Mouse (Mus musculus) heart, embryonic 16.5 days (tissue): Measurements from ENCODE around the gene Rcvrn. TPM values are rescaled to one million over a fixed set of nuclear protein-coding genes. Genes with fewer than 3 reads are reported as not detected.

Experiments used
- ATAC-seq: fragments of 200-750 bp; cut with Nextera tagmentation; replicated peaks from 2 replicates; pipeline ENCODE4 v1.8.0; 2017; ENCODE audit warnings: moderate number of reproducible peaks; ENCODE audit not compliant: insufficient read depth, low FRiP score; ENCODE audit errors: extremely low read depth
- H3K27ac ChIP-seq: fragments of 300-500 bp; sonication (generic); 2 replicates; pipeline ENCODE4 v1.5.1; 2014; ENCODE audit warnings: mild to moderate bottlenecking, low read length, control low read depth, moderate library complexity
- H3K27me3 ChIP-seq: fragments of 300-500 bp; sonication (generic); 2 replicates; pipeline ENCODE4 v1.6.1; 2014; ENCODE audit warnings: low read length, mixed read lengths; ENCODE audit not compliant: control insufficient read depth, insufficient read depth
- H3K36me3 ChIP-seq: fragments of 300-500 bp; sonication (generic); 2 replicates; pipeline ENCODE4 v1.6.1; 2014; ENCODE audit not compliant: control insufficient read depth, insufficient read depth
- H3K4me1 ChIP-seq: fragments of 300-500 bp; sonication (generic); 2 replicates; pipeline ENCODE4 v1.6.1; 2014; ENCODE audit warnings: low read length, mixed read lengths; ENCODE audit not compliant: control insufficient read depth, insufficient read depth
- H3K4me2 ChIP-seq: fragments of 300-500 bp; sonication (generic); 2 replicates; pipeline ENCODE4 v1.6.1; 2014; ENCODE audit warnings: low read depth, mild to moderate bottlenecking, control low read depth, low read length
- H3K4me3 ChIP-seq: fragments of 300-500 bp; sonication (generic); 2 replicates; pipeline ENCODE4 v1.5.1; 2014; ENCODE audit warnings: mild to moderate bottlenecking, control low read depth, low read length
- H3K9ac ChIP-seq: fragments of 300-500 bp; sonication (generic); 2 replicates; pipeline ENCODE4 v1.6.1; 2014; ENCODE audit warnings: low read length, control low read depth
- H3K9me3 ChIP-seq: fragments of 300-500 bp; sonication (generic); replicated peaks from 2 replicates; pipeline ENCODE4 v1.6.1; 2016; ENCODE audit warnings: low read length; ENCODE audit not compliant: control insufficient read depth
- WGBS: fragments of 180-500 bp; shearing (Covaris S2); extraction: QIAGEN DNeasy Blood & Tissue Kit; methylation state at CpG from one replicate; pipeline ENCODE4 v1.1.7; 2014; 5-methylcytosine and 5-hydroxymethylcytosine counted together
- polyA plus RNA-seq: library from polyadenylated mRNA; unstranded; fragments of >200 nt; fragmentation: Nextera tagmentation; extraction: Ambion mirVana; gene quantifications from 2 replicates; pipeline ENCODE4 v1.2.1, GENCODE M21; 2015

Gene Rcvrn
- polyA plus RNA-seq, 1 experiment from 2014 or later, result not detected

- no peak for ATAC-seq
- H3K36me3 ChIP-seq, result no peaks in the 10 kb centered on the region
- H3K27ac ChIP-seq, result no peak overlapping the region
- no peak overlapping the region for H3K9ac ChIP-seq
- H3K27me3 ChIP-seq, result no peaks in the 10 kb centered on the region
- H3K4me3 ChIP-seq, result no peak overlapping the region
- H3K4me1 ChIP-seq, result peaks cover 9% of the 10 kb centered on the region
- no peak overlapping the region for H3K4me2 ChIP-seq
- 0 out of 2 replicates have a peak, but pooled peaks cover 3% of the 10 kb centered on the region for H3K9me3 ChIP-seq
- WGBS, result 87% methylated on average over 2 of the region's 2 CpGs
These were observed 35.9 kb downstream of the Rcvrn start for GRCm38 (mm10) chr11:67731056-67731455.

- no peaks in the 10 kb centered on the region for H3K36me3 ChIP-seq
- H3K4me2 ChIP-seq, result no peak overlapping the region
- no peak overlapping the region for H3K27ac ChIP-seq
- H3K4me1 ChIP-seq, result no peaks in the 10 kb centered on the region
- no peaks in the 10 kb centered on the region for H3K27me3 ChIP-seq
- 0 out of 2 replicates have a peak, but pooled peaks cover 3% of the 10 kb centered on the region for H3K9me3 ChIP-seq
- no peak for ATAC-seq
- no peak overlapping the region for H3K9ac ChIP-seq
- WGBS, result 83% methylated on average over 1 of the region's 1 CpGs
- no peak overlapping the region for H3K4me3 ChIP-seq
These were observed 38.6 kb downstream of the Rcvrn start for GRCm38 (mm10) chr11:67733726-67734125.

- WGBS, result 69% methylated on average over 3 of the region's 3 CpGs
- Histone ChIP-seq H3K4me1 (no peaks in the 10 kb centered on the region), H3K9me3 (0 out of 2 replicates have a peak, but pooled peaks cover 3% of the 10 kb centered on the region), H3K27ac (no peak overlapping the region), H3K9ac (no peak overlapping the region), H3K27me3 (no peaks in the 10 kb centered on the region), H3K36me3 (no peaks in the 10 kb centered on the region), H3K4me2 (no peak overlapping the region), H3K4me3 (no peak overlapping the region)
- ATAC-seq, result no peak
These were observed 39.5 kb downstream of the Rcvrn start for GRCm38 (mm10) chr11:67734597-67734996.

DNA sequence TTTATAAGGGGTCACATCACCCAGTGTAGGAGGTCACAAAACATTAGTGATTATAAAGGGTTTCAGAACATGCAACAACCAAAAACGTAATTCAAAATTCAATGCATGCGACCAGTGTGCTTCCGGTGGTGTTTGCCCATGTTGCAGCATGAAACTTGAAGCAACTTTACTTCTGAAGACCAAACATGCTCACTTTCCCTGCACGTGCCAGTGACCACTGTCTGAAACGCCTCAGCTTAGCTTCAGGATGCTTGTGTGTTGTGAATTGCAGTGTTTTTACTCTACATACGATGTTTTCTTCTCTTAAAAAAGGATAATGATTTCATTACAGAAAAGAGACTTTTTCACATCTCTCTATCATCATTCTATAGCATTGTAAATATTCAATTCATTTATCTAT is 43.2 kb downstream of the Rcvrn start:
- Histone ChIP-seq H3K4me1 (no peaks in the 10 kb centered on the region), H3K4me2 (no peak overlapping the region), H3K9me3 (no peaks in the 10 kb centered on the region), H3K27ac (no peak overlapping the region), H3K9ac (no peak overlapping the region), H3K36me3 (no peaks in the 10 kb centered on the region), H3K4me3 (no peak overlapping the region), H3K27me3 (no peaks in the 10 kb centered on the region)
- ATAC-seq, result no peak
- WGBS, result 77% methylated on average over 6 of the region's 6 CpGs

- Histone ChIP-seq H3K9me3 (no peaks in the 10 kb centered on the region), H3K27me3 (no peaks in the 10 kb centered on the region), H3K4me1 (no peaks in the 10 kb centered on the region), H3K9ac (no peak overlapping the region), H3K36me3 (no peaks in the 10 kb centered on the region), H3K4me2 (no peak overlapping the region), H3K4me3 (no peak overlapping the region), H3K27ac (no peak overlapping the region)
- WGBS, result 74% methylated on average over 5 of the region's 5 CpGs
- ATAC-seq, result no peak
These were observed 43.8 kb downstream of the Rcvrn start for GRCm38 (mm10) chr11:67738846-67739490.

DNA sequence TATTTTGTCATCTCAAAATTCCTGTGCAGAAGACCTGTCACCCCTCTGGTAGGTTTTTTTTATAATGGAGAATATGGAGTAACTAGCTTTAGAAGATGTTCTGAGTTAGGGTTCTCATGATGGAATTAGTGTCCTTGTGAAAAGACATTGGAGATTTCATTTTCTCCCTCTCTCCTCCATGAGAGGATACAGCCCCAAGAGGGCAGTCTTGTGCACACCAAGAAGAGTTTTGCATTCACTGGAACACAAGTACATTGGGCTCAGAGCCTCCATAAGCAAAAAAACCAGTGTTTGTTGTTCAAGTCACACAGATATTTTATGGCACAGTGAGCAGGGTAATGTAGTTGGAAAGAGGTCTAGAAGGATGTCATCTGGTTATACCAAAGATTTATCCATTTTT is 46.4 kb downstream of the Rcvrn start:
- Histone ChIP-seq H3K27ac (no peak overlapping the region), H3K4me3 (no peak overlapping the region), H3K9ac (no peak overlapping the region), H3K4me1 (no peaks in the 10 kb centered on the region), H3K27me3 (no peaks in the 10 kb centered on the region), H3K9me3 (no peaks in the 10 kb centered on the region), H3K4me2 (no peak overlapping the region), H3K36me3 (no peaks in the 10 kb centered on the region)
- ATAC-seq, result no peak

Other genes with a start within 250 kb of the Rcvrn start
- 8.5 and 8.6 TPM in 2 replicates for gene Gas7, start 239.9 kb upstream of the Rcvrn start, polyA plus RNA-seq
- gene Glp2r, start 75.8 kb downstream of the Rcvrn start, polyA plus RNA-seq, result 0.07 and 0.09 TPM in 2 replicates
- gene Gsg1l2, start 79.3 kb downstream of the Rcvrn start, polyA plus RNA-seq, result not detected in 2 replicates
- gene Dhrs7c, start 102.9 kb downstream of the Rcvrn start, polyA plus RNA-seq, result 23.3 and 29.9 TPM in 2 replicates
- 0.88 and 1.2 TPM in 2 replicates for gene Usp43, start 226.8 kb downstream of the Rcvrn start, polyA plus RNA-seq